Mouse (Mus musculus) embryonic facial prominence, embryonic 12.5 days (tissue): ENCODE data around the gene Myh10. TPM values are rescaled to one million over a fixed set of nuclear protein-coding genes. Genes with fewer than 3 reads are reported as not detected.
"Not testable (repeated sequence)": the region's sequence is repeated elsewhere in the genome, so short reads cannot be mapped to it uniquely, and the experiment has no call there.

Experiments
- ATAC-seq: fragments of 200-750 bp; cut with Nextera tagmentation; 2 replicates; pipeline ENCODE4 v1.8.0; 2017; ENCODE audit not compliant: insufficient number of reproducible peaks, insufficient read depth, low FRiP score, low TSS enrichment
- H3K27ac ChIP-seq: fragments of 300-500 bp; sonication (generic); 2 replicates; pipeline ENCODE4 v1.5.1; 2016; ENCODE audit warnings: mild to moderate bottlenecking
- H3K27me3 ChIP-seq: fragments of 300-500 bp; sonication (generic); 2 replicates; pipeline ENCODE4 v1.6.1; 2016; ENCODE audit warnings: mild to moderate bottlenecking, moderate library complexity
- H3K36me3 ChIP-seq: fragments of 300-500 bp; sonication (generic); 2 replicates; pipeline ENCODE4 v1.6.1; 2016; ENCODE audit warnings: mild to moderate bottlenecking
- H3K4me1 ChIP-seq: fragments of 300-500 bp; sonication (generic); 2 replicates; pipeline ENCODE4 v1.6.1; 2016
- H3K4me2 ChIP-seq: fragments of 300-500 bp; sonication (generic); replicated peaks from 2 replicates; pipeline ENCODE4 v1.6.1; 2016; ENCODE audit warnings: mild to moderate bottlenecking, moderate library complexity
- H3K4me3 ChIP-seq: fragments of 300-500 bp; sonication (generic); 2 replicates; pipeline ENCODE4 v1.5.1; 2016; ENCODE audit warnings: mild to moderate bottlenecking
- H3K9ac ChIP-seq: fragments of 300-500 bp; sonication (generic); 2 replicates; pipeline ENCODE4 v1.6.1; 2016; ENCODE audit warnings: mild to moderate bottlenecking, moderate library complexity
- H3K9me3 ChIP-seq: fragments of 300-500 bp; sonication (generic); 2 replicates; pipeline ENCODE4 v1.6.1; 2016; ENCODE audit warnings: mild to moderate bottlenecking, moderate library complexity
- WGBS: fragments of 180-500 bp; shearing (Covaris S2); methylation state at CpG from one replicate; pipeline ENCODE4 v1.1.7; 2016; 5-methylcytosine and 5-hydroxymethylcytosine counted together
- polyA plus RNA-seq: library from polyadenylated mRNA; unstranded; fragments of >200 nt; fragmentation: Nextera tagmentation; extraction: Ambion mirVana; gene quantifications from 2 replicates; pipeline ENCODE4 v1.2.1, GENCODE M21; 2016

Myh10 gene
- polyA plus RNA-seq, 1 experiment from 2014 or later, result 169 TPM

DNA sequence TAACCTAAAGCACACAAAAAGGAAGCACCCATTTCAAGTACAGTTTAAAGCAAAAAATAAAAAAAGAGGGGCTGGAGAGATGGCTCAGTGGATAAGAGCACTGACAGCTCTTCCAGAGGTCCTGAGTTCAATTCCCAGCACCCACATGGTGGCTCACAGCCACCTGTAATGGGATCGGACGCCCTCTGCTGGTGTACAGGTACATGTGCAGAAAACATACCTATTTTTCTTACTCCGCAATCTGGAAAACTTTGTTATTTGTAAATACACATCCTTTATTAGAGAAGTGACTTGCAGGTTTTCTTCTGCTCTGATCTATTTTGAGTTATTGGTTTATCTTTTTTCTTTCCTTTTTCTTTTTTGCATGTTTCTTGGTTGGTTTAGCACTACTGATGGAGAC, 37.3 kb downstream of the Myh10 start:
- no peak overlapping the region for H3K4me2 ChIP-seq
- H3K4me3 ChIP-seq, result no peak overlapping the region
- peaks cover 32% of the 10 kb centered on the region; the same call in 1 of the 2 replicates for H3K36me3 ChIP-seq
- no peaks in the 10 kb centered on the region; the same call in 1 of the 2 replicates for H3K4me1 ChIP-seq
- WGBS, result 97% methylated on average over 3 of the region's 3 CpGs
- no peaks in the 10 kb centered on the region for H3K27me3 ChIP-seq
- H3K9me3 ChIP-seq, result no peaks in the 10 kb centered on the region
- no peak for ATAC-seq
- H3K9ac ChIP-seq, result no peak overlapping the region
- no peak overlapping the region for H3K27ac ChIP-seq

DNA sequence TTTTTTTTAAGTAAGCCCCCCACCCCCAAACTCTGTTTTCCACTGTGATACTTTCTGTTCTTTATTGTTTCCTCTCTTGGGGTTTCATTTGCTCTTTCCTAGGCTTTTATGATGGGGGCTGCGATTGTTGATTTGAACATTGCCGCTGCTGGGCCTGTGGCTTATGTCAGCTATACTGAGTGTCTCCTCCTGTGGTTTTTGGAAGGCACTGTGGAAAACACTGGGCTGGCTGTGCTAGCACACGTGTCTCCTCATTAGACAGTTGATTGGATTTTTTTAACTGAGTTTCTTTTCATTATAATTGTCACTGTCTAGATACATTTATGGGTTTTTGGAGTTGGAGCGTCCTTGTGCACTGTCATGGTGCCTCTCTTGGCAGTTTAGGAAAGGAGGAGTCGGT, 39.4 kb downstream of the Myh10 start:
- 88% methylated on average over 5 of the region's 5 CpGs for WGBS
- H3K4me3 ChIP-seq, result no peak overlapping the region
- no peak for ATAC-seq
- no peak overlapping the region for H3K9ac ChIP-seq
- no peaks in the 10 kb centered on the region; the same call in 1 of the 2 replicates for H3K4me1 ChIP-seq
- no peaks in the 10 kb centered on the region for H3K9me3 ChIP-seq
- no peak overlapping the region for H3K27ac ChIP-seq
- no peaks in the 10 kb centered on the region for H3K27me3 ChIP-seq
- H3K4me2 ChIP-seq, result no peak overlapping the region
- peaks cover 39% of the 10 kb centered on the region for H3K36me3 ChIP-seq

GRCm38 (mm10) chr11:68732066-68732465, 40.7 kb downstream of the Myh10 start:
- H3K27ac ChIP-seq, result no peak overlapping the region; the same call in 1 of the 2 replicates
- no peak overlapping the region for H3K4me2 ChIP-seq
- no peaks in the 10 kb centered on the region; the same call in 1 of the 2 replicates for H3K4me1 ChIP-seq
- H3K27me3 ChIP-seq, result no peaks in the 10 kb centered on the region
- H3K36me3 ChIP-seq, result peaks cover 42% of the 10 kb centered on the region
- H3K9ac ChIP-seq, result no peak overlapping the region
- WGBS, result 87% methylated on average over 6 of the region's 6 CpGs
- ATAC-seq, result no peak
- H3K9me3 ChIP-seq, result no peaks in the 10 kb centered on the region
- H3K4me3 ChIP-seq, result no peak overlapping the region

- ATAC-seq, H3K4me1 ChIP-seq, H3K4me2 ChIP-seq, H3K9ac ChIP-seq, H3K9me3 ChIP-seq, H3K4me3 ChIP-seq, H3K27ac ChIP-seq, H3K27me3 ChIP-seq: not testable (repeated sequence)
- WGBS, result 93% methylated on average over 3 of the region's 3 CpGs
- H3K36me3 ChIP-seq, result peaks cover 38% of the 10 kb centered on the region
Observed at GRCm38 (mm10) chr11:68733401-68733800, 42.0 kb downstream of the Myh10 start.

DNA sequence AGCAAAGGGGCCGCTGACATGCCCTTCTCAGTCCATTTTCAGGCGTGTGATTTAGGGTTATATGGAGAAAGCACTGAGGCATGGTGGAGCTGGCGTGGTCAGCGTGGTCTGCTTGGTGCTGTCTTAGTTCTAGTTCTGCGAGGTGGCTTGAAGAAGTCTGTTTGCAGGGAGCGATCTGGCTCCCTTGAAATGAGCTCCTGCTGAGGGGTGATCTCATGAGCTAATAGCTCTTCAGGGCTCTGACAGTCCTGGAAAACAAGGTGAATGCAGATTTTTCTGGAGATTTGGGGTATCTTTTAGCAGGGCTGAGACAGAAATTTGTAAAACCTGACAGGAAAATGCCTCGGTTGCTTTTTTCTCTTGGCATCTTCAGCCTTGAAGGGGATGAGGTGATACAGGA, 48.1 kb downstream of the Myh10 start:
- no peak overlapping the region for H3K4me3 ChIP-seq
- no peak for ATAC-seq
- peaks cover 40% of the 10 kb centered on the region for H3K36me3 ChIP-seq
- H3K9me3 ChIP-seq, result no peaks in the 10 kb centered on the region
- no peak overlapping the region for H3K9ac ChIP-seq
- H3K4me1 ChIP-seq, result no peaks in the 10 kb centered on the region
- no peak overlapping the region for H3K4me2 ChIP-seq
- WGBS, result 94% methylated on average over 7 of the region's 7 CpGs
- H3K27ac ChIP-seq, result no peak overlapping the region
- no peaks in the 10 kb centered on the region for H3K27me3 ChIP-seq

- Histone ChIP-seq H3K9me3 (no peaks in the 10 kb centered on the region), H3K4me2 (no peak overlapping the region), H3K36me3 (peaks cover 38% of the 10 kb centered on the region), H3K27me3 (no peaks in the 10 kb centered on the region), H3K4me1 (no peaks in the 10 kb centered on the region), H3K9ac (no peak overlapping the region), H3K27ac (no peak overlapping the region), H3K4me3 (no peak overlapping the region)
- WGBS, result 88% methylated on average over 2 of the region's 2 CpGs
- no peak for ATAC-seq
Observed at GRCm38 (mm10) chr11:68742658-68743057, 51.3 kb downstream of the Myh10 start.

DNA sequence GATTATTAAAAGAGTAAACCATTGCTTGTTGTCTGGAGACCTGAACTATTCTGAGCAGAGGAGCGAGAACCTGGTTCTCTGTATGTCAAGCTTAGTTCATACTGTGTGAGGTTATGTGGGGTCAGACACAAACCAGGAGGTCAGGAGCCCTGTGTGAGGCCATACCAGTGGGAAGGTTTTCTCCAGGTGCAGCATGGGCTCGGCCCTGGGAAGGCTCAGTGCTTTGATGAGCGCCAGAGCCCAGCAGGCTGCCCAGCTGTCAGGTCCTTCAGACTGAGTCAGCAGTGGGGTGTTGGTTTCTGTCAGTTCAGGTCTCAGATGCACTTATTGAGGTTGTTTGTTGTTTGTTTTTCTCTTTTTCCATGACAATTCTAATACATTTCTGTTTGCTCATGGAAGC, 52.8 kb downstream of the Myh10 start:
- no peak overlapping the region for H3K9ac ChIP-seq
- no peak overlapping the region for H3K4me3 ChIP-seq
- no peak overlapping the region for H3K27ac ChIP-seq
- H3K36me3 ChIP-seq, result peaks cover 48% of the 10 kb centered on the region
- H3K9me3 ChIP-seq, result no peaks in the 10 kb centered on the region
- no peaks in the 10 kb centered on the region for H3K27me3 ChIP-seq
- no peaks in the 10 kb centered on the region for H3K4me1 ChIP-seq
- 80% methylated on average over 3 of the region's 3 CpGs for WGBS
- no peak overlapping the region for H3K4me2 ChIP-seq
- ATAC-seq, result no peak

GRCm38 (mm10) chr11:68745374-68746200, 54.2 kb downstream of the Myh10 start:
- Histone ChIP-seq H3K9ac (no peak overlapping the region), H3K4me1 (no peaks in the 10 kb centered on the region), H3K27me3 (no peaks in the 10 kb centered on the region), H3K9me3 (no peaks in the 10 kb centered on the region), H3K4me3 (no peak overlapping the region), H3K27ac (no peak overlapping the region), H3K4me2 (no peak overlapping the region), H3K36me3 (peaks cover 37% of the 10 kb centered on the region)
- 89% methylated on average over 16 of the region's 16 CpGs for WGBS
- no peak for ATAC-seq

GRCm38 (mm10) chr11:68748121-68748520, 56.8 kb downstream of the Myh10 start:
- 88% methylated on average over 5 of the region's 5 CpGs for WGBS
- Histone ChIP-seq H3K9me3 (no peaks in the 10 kb centered on the region), H3K4me3 (no peak overlapping the region), H3K27ac (no peak overlapping the region), H3K27me3 (no peaks in the 10 kb centered on the region), H3K4me1 (peaks cover 10% of the 10 kb centered on the region), H3K9ac (no peak overlapping the region), H3K4me2 (no peak overlapping the region), H3K36me3 (peaks cover 47% of the 10 kb centered on the region)
- no peak for ATAC-seq

DNA sequence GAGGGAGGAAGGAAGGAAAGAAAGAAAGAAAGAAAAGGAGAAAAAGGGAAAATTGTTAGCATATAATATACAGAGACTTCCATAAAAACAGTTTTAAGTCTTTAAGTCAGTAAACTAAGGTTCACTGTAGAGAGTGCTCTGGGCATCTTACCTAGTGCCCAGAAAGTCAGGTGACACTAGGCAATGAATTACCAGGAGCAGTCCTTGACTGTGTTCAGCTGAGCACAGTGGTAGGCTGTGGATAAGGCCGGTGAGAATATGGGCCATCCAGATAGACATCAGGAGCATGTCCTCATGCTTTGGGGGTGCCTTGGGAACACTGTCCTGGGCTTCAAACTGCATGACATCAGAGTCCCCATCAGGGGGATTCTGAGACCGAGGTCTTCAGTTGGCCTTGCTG, 58.8 kb downstream of the Myh10 start:
- no peak for ATAC-seq

GRCm38 (mm10) chr11:68750938-68751337, 59.6 kb downstream of the Myh10 start:
- no peak for ATAC-seq
- no peak overlapping the region for H3K9ac ChIP-seq
- no peaks in the 10 kb centered on the region for H3K27me3 ChIP-seq
- 80% methylated on average over 8 of the region's 8 CpGs for WGBS
- peaks cover 31% of the 10 kb centered on the region for H3K4me1 ChIP-seq
- no peak overlapping the region for H3K4me2 ChIP-seq
- no peaks in the 10 kb centered on the region for H3K9me3 ChIP-seq
- no peak overlapping the region for H3K27ac ChIP-seq
- H3K4me3 ChIP-seq, result no peak overlapping the region
- peaks cover 37% of the 10 kb centered on the region for H3K36me3 ChIP-seq

More for the DNA sequence above, 58.8 kb downstream of the Myh10 start:
- H3K4me2 ChIP-seq, result no peak overlapping the region
- WGBS, result 91% methylated on average over 2 of the region's 2 CpGs
- no peaks in the 10 kb centered on the region for H3K9me3 ChIP-seq
- H3K36me3 ChIP-seq, result peaks cover 45% of the 10 kb centered on the region
- H3K27ac ChIP-seq, result no peak overlapping the region
- no peak overlapping the region for H3K4me3 ChIP-seq
- H3K9ac ChIP-seq, result no peak overlapping the region
- peaks cover 28% of the 10 kb centered on the region for H3K4me1 ChIP-seq
- H3K27me3 ChIP-seq, result no peaks in the 10 kb centered on the region

DNA sequence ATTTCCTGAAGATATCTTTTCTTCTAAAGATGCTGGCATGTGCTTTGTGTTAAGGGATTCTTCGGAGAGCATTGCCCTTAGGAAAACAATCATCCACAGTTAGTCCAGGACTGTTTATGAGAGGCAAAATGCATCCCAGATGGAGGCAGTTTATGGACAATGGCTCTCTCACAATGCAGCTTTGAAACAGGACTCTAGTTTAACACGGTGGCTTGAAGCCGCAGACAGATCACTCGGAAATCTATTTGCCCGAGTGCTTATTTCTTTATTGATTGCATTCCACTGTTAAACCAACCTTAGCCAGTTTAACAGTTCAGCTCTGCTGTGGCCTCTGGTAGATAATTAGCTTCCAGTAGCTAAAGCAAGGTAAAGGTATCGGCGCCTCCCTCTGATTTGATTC, 62.9 kb downstream of the Myh10 start:
- Histone ChIP-seq H3K4me3 (no peak overlapping the region), H3K9me3 (no peaks in the 10 kb centered on the region), H3K36me3 (peaks cover 12% of the 10 kb centered on the region), H3K27ac (peak overlapping the region; percentile 80), H3K9ac (no peak overlapping the region), H3K27me3 (no peaks in the 10 kb centered on the region), H3K4me1 (peaks cover 46% of the 10 kb centered on the region), H3K4me2 (no peak overlapping the region)
- WGBS, result 24% methylated on average over 7 of the region's 7 CpGs
- peak; percentile 62; the same call in 1 of the 2 replicates for ATAC-seq
